In genomic region chr17:90906118-90907093, GRCm38 (mm10) we compare ENCODE assay signal across 22 mouse cellular contexts.
DNase-seq lines count a peak whose midpoint lies in the region; ATAC-seq and TF ChIP-seq lines count a peak whose summit lies in the region.
"Had no signal": no experiment of that assay in that cellular context is flagged by ENCODE, and none has a peak within 500 bp of the region (broad histone marks: within the 10 kb centered on the region; RNA-seq: fewer than 3 reads in every experiment).

No protein-coding gene starts in this region.

- no peak overlapping the region for H3K27ac ChIP-seq in forebrain, embryonic 16.5 days (ENCODE audit: low read length)
- no peak overlapping the region for H3K27ac ChIP-seq in forebrain, postnatal 0 days (ENCODE audit: low read depth, low read length)
- H3K27ac ChIP-seq in hindbrain, embryonic 15.5 days (replicated peaks) = no peak overlapping the region
- H3K27ac ChIP-seq in hindbrain, postnatal 0 days = no peak overlapping the region
- no peak overlapping the region for H3K27ac ChIP-seq in midbrain, embryonic 15.5 days
- no peak overlapping the region for H3K27ac ChIP-seq in midbrain, embryonic 11.5 days (ENCODE audit: low read depth, low read length)
- no peak overlapping the region for H3K27ac ChIP-seq in neural tube, embryonic 14.5 days (ENCODE audit: low read depth, low read length)
- H3K27ac ChIP-seq: embryonic facial prominence, embryonic 15.5 days; forebrain, embryonic 10.5 days; gastrocnemius, adult 2 months; intestine, embryonic 15.5 days had no signal

- no peaks in the 10 kb centered on the region for H3K9me3 ChIP-seq in forebrain, embryonic 16.5 days (ENCODE audit: control insufficient read depth, low read length)
- no peaks in the 10 kb centered on the region for H3K9me3 ChIP-seq in forebrain, postnatal 0 days (ENCODE audit: low read length)
- H3K9me3 ChIP-seq in hindbrain, embryonic 15.5 days = no peaks in the 10 kb centered on the region
- H3K9me3 ChIP-seq in hindbrain, postnatal 0 days (ENCODE audit: low read length) = no peaks in the 10 kb centered on the region
- no peaks in the 10 kb centered on the region for H3K9me3 ChIP-seq in midbrain, embryonic 15.5 days
- H3K9me3 ChIP-seq in midbrain, embryonic 11.5 days (ENCODE audit: control insufficient read depth, low read length) = no peaks in the 10 kb centered on the region
- H3K9me3 ChIP-seq in neural tube, embryonic 14.5 days (ENCODE audit: control insufficient read depth, low read length) = no peaks in the 10 kb centered on the region
- H3K9me3 ChIP-seq: embryonic facial prominence, embryonic 15.5 days; forebrain, embryonic 10.5 days; heart, embryonic 12.5 days; intestine, embryonic 15.5 days had no signal

- WGBS in forebrain, embryonic 16.5 days = 70% methylated on average over 6 of the region's 6 CpGs
- WGBS in forebrain, postnatal 0 days = 74% methylated on average over 6 of the region's 6 CpGs
- 60% methylated on average over 6 of the region's 6 CpGs for whole genome bisulfite sequencing in hindbrain, embryonic 15.5 days
- 59% methylated on average over 6 of the region's 6 CpGs for WGBS in hindbrain, postnatal 0 days
- 77% methylated on average over 6 of the region's 6 CpGs for WGBS in midbrain, embryonic 15.5 days
- WGBS in midbrain, embryonic 11.5 days = 91% methylated on average over 6 of the region's 6 CpGs
- 73% methylated on average over 6 of the region's 6 CpGs for WGBS in neural tube, embryonic 14.5 days

- H3K4me2 ChIP-seq in forebrain, embryonic 16.5 days (ENCODE audit: low read length) = no peak overlapping the region
- H3K4me2 ChIP-seq in forebrain, postnatal 0 days (ENCODE audit: low read depth) = no peak overlapping the region
- H3K4me2 ChIP-seq in hindbrain, embryonic 15.5 days = no peak overlapping the region
- no peak overlapping the region for H3K4me2 ChIP-seq in hindbrain, postnatal 0 days (ENCODE audit: low read depth, low read length)
- no peak overlapping the region for H3K4me2 ChIP-seq in midbrain, embryonic 15.5 days
- no peak overlapping the region for H3K4me2 ChIP-seq in midbrain, embryonic 11.5 days
- H3K4me2 ChIP-seq in neural tube, embryonic 14.5 days (ENCODE audit: low read depth, low read length) = no peak overlapping the region
- H3K4me2 ChIP-seq: embryonic facial prominence, embryonic 15.5 days; heart, embryonic 12.5 days; intestine, embryonic 15.5 days had no signal

- no peaks in the 10 kb centered on the region for H3K36me3 ChIP-seq in forebrain, embryonic 16.5 days (ENCODE audit: control insufficient read depth, insufficient read depth)
- H3K36me3 ChIP-seq in forebrain, postnatal 0 days (ENCODE audit: insufficient read depth) = no peaks in the 10 kb centered on the region
- H3K36me3 ChIP-seq in hindbrain, embryonic 15.5 days = no peaks in the 10 kb centered on the region
- H3K36me3 ChIP-seq in hindbrain, postnatal 0 days (ENCODE audit: insufficient read depth, low read length) = no peaks in the 10 kb centered on the region
- no peaks in the 10 kb centered on the region for H3K36me3 ChIP-seq in midbrain, embryonic 15.5 days (replicated peaks)
- H3K36me3 ChIP-seq in midbrain, embryonic 11.5 days (ENCODE audit: control insufficient read depth, insufficient read depth, low read length) = no peaks in the 10 kb centered on the region
- no peaks in the 10 kb centered on the region for H3K36me3 ChIP-seq in neural tube, embryonic 14.5 days (ENCODE audit: control insufficient read depth, insufficient read depth, low read length)
- H3K36me3 ChIP-seq: embryonic facial prominence, embryonic 15.5 days; forebrain, embryonic 10.5 days; heart, embryonic 12.5 days; intestine, embryonic 15.5 days had no signal

- DNase-seq in forebrain, postnatal 0 days = no peak
- no peak for DNase-seq in hindbrain, postnatal 0 days (ENCODE audit: low spot score)
- no peak for DNase-seq in midbrain, embryonic 11.5 days (ENCODE audit: low spot score, missing footprints)
- DNase-seq in cerebellum, postnatal 10 days = no peak
- DNase-seq: adrenal gland, adult 2 months; adrenal gland, postnatal 25 days; cerebellum, adult 2 months; cerebellum, postnatal 14 days; embryo, embryonic 11 days; gastrocnemius, adult 2 months; gastrocnemius, postnatal 25 days; kidney, adult 18-20 months had no signal

- H3K4me1 ChIP-seq in forebrain, embryonic 16.5 days (replicated peaks; ENCODE audit: control insufficient read depth, insufficient read depth, low read length) = no peaks in the 10 kb centered on the region
- no peaks in the 10 kb centered on the region for H3K4me1 ChIP-seq in forebrain, postnatal 0 days (ENCODE audit: insufficient read depth)
- H3K4me1 ChIP-seq in hindbrain, embryonic 15.5 days (replicated peaks) = no peaks in the 10 kb centered on the region
- no peaks in the 10 kb centered on the region for H3K4me1 ChIP-seq in hindbrain, postnatal 0 days (ENCODE audit: insufficient read depth, low read length)
- H3K4me1 ChIP-seq in midbrain, embryonic 15.5 days = no peaks in the 10 kb centered on the region
- H3K4me1 ChIP-seq in midbrain, embryonic 11.5 days (ENCODE audit: control insufficient read depth, insufficient read depth, low read length) = no peaks in the 10 kb centered on the region
- H3K4me1 ChIP-seq in neural tube, embryonic 14.5 days (ENCODE audit: control insufficient read depth, insufficient read depth, low read length) = no peaks in the 10 kb centered on the region
- H3K4me1 ChIP-seq: embryonic facial prominence, embryonic 15.5 days; forebrain, embryonic 10.5 days; heart, embryonic 12.5 days; intestine, embryonic 15.5 days had no signal

- no peaks in the 10 kb centered on the region for H3K27me3 ChIP-seq in forebrain, embryonic 16.5 days (replicated peaks; ENCODE audit: control insufficient read depth, insufficient read depth, low read length)
- H3K27me3 ChIP-seq in forebrain, postnatal 0 days (ENCODE audit: insufficient read depth, low read length) = no peaks in the 10 kb centered on the region
- H3K27me3 ChIP-seq in hindbrain, embryonic 15.5 days = no peaks in the 10 kb centered on the region
- no peaks in the 10 kb centered on the region for H3K27me3 ChIP-seq in hindbrain, postnatal 0 days (ENCODE audit: insufficient read depth, low read length)
- no peaks in the 10 kb centered on the region for H3K27me3 ChIP-seq in midbrain, embryonic 15.5 days (replicated peaks)
- no peaks in the 10 kb centered on the region for H3K27me3 ChIP-seq in midbrain, embryonic 11.5 days (ENCODE audit: control insufficient read depth, insufficient read depth, low read length)
- H3K27me3 ChIP-seq in neural tube, embryonic 14.5 days (ENCODE audit: control insufficient read depth, insufficient read depth, low read length) = no peaks in the 10 kb centered on the region
- H3K27me3 ChIP-seq: CH12.LX; embryonic facial prominence, embryonic 15.5 days; heart, embryonic 12.5 days; intestine, embryonic 15.5 days had no signal

- TF ChIP-seq CTCF in forebrain, postnatal 0 days (IDR thresholded peaks at IDR 0.05; ENCODE audit: low read depth) = no peak
- no peak for TF ChIP-seq CTCF in hindbrain, postnatal 0 days (IDR thresholded peaks at IDR 0.05; ENCODE audit: low read depth)

- H3K4me3 ChIP-seq in forebrain, embryonic 16.5 days (replicated peaks; ENCODE audit: low read length) = no peak overlapping the region
- no peak overlapping the region for H3K4me3 ChIP-seq in forebrain, postnatal 0 days (ENCODE audit: low read depth, low read length)
- no peak overlapping the region for H3K4me3 ChIP-seq in hindbrain, embryonic 15.5 days
- no peak overlapping the region for H3K4me3 ChIP-seq in hindbrain, postnatal 0 days (ENCODE audit: low read length)
- H3K4me3 ChIP-seq in midbrain, embryonic 15.5 days = no peak overlapping the region
- H3K4me3 ChIP-seq in midbrain, embryonic 11.5 days (ENCODE audit: low read depth, low read length) = no peak overlapping the region
- no peak overlapping the region for H3K4me3 ChIP-seq in neural tube, embryonic 14.5 days (ENCODE audit: low read depth, low read length)
- H3K4me3 ChIP-seq: embryonic facial prominence, embryonic 15.5 days; erythroblast, embryonic 14.5 days; forebrain, embryonic 10.5 days; gastrocnemius, adult 2 months; heart, embryonic 12.5 days; intestine, embryonic 15.5 days had no signal

- 0 out of 2 replicates have a peak, but pooled peaks have one; percentile 40 for ATAC-seq in forebrain, embryonic 16.5 days
- no peak for ATAC-seq in forebrain, postnatal 0 days
- peak; percentile 69; the same call in 1 of the 2 replicates for ATAC-seq in hindbrain, embryonic 15.5 days (ENCODE audit: low FRiP score, low read depth)
- no peak for ATAC-seq in hindbrain, postnatal 0 days
- peak; percentile 69 for ATAC-seq in midbrain, embryonic 15.5 days (replicated peaks)
- no peak; the same call in 1 of the 2 replicates for ATAC-seq in midbrain, embryonic 11.5 days (ENCODE audit: low FRiP score)
- ATAC-seq in neural tube, embryonic 14.5 days (ENCODE audit: low read depth) = peak; percentile 41; the same call in 1 of the 2 replicates
- ATAC-seq: intestine, embryonic 15.5 days had no signal

- no peak overlapping the region for H3K9ac ChIP-seq in forebrain, embryonic 16.5 days (replicated peaks; ENCODE audit: low read depth, low read length)
- H3K9ac ChIP-seq in forebrain, postnatal 0 days = no peak overlapping the region
- H3K9ac ChIP-seq in hindbrain, embryonic 15.5 days = no peak overlapping the region
- no peak overlapping the region for H3K9ac ChIP-seq in hindbrain, postnatal 0 days (replicated peaks; ENCODE audit: low read length)
- no peak overlapping the region for H3K9ac ChIP-seq in midbrain, embryonic 15.5 days
- no peak overlapping the region for H3K9ac ChIP-seq in midbrain, embryonic 11.5 days (ENCODE audit: low read length)
- no peak overlapping the region for H3K9ac ChIP-seq in neural tube, embryonic 14.5 days (replicated peaks; ENCODE audit: low read depth, low read length)
- H3K9ac ChIP-seq: embryonic facial prominence, embryonic 15.5 days; heart, embryonic 12.5 days; intestine, embryonic 15.5 days had no signal

Comparison
In these comparisons a context has a peak if more than half of its experiments do, and no peak if none do; other contexts are left out.
1. ATAC-seq: peak in forebrain, embryonic 16.5 days (single experiment), hindbrain, embryonic 15.5 days (single experiment), midbrain, embryonic 15.5 days (single experiment) and neural tube, embryonic 14.5 days (single experiment); none in forebrain, postnatal 0 days (single experiment), hindbrain, postnatal 0 days (single experiment) and midbrain, embryonic 11.5 days (single experiment).